Mouse (Mus musculus) 3T3-L1 (cell line): Measurements from ENCODE around the gene Cox7a2l.

Experiments
- DNase-seq: peaks from one replicate; pipeline ENCODE4 v3.0.0-alpha.2; 2015; ENCODE audit warnings: low read depth, low spot score

The Cox7a2l gene

DNA sequence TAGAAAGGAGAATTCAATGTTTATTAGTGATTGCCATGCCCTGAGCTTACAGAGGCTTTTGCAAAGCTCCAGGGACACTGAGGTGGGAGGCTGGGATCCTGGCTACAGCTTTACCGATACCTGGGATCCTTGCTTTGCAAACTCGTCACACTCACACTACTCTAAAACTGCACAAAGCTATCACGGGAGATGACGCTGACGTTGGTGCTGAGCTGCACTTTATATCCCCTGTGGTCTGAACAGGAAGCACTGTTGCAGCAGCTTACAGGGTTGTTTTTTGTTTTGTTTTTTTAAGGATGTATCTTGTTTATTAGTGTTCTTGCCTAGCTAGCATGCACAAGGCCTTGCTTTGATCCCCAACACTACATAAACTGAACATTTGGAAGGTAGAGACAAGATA lies 63.5 kb downstream of the Cox7a2l start:
- DNase-seq: no peak

DNA sequence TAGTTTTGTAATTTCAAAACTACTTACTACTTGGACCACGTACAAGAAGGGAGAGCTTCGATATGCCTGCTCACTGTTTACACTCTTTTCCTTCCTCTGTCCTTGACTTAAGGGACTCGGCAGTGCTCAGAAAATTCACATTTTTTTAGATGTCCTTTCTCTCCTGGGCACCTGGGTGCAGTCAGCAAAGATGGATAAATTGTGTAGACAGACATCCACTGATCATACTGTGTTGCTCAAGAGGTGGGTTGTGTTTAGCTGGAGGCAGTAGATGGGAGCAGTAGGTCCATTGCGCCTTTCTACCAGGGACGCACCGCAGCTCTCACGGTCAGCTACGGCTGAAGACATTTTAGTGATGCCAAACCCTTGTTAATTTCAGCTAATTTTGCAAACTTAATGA lies 64.7 kb downstream of the Cox7a2l start:
- DNase-seq: no peak
